Mouse (Mus musculus) spleen, adult 18-20 months (tissue): ENCODE results near the gene Gm16427.
"Not testable (repeated sequence)": the region's sequence is repeated elsewhere in the genome, so short reads cannot be mapped to it uniquely, and the experiment has no call there.

Experiments
- DNase-seq, 2 experiments: peaks; one replicate each; pipeline ENCODE4 v3.0.0; 2022; ENCODE audit warnings: mixed read lengths in 2 of 2

The Gm16427 gene

DNA sequence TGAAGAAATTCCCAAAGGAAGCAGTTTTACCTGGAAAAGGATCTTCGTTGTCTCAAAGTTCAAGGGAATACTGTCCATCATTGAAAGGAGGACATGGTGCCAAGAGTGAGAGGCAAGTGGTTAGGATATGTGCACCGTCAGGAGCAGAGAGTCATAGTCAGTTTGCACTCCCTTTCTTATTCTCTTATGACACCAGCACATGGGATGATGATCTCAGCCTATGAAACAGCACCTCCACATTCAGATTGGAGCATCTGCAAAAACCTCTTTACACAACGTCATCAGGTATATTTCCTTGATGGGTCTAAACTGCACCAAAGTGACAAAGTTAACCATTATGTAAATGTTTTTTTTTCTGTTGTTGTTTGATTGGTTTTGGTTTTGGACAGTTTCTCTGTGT is at the start of gene Gm16427:
TSS of gene Gm16427 (minus strand) at position 101 of the 400 bp plus-strand sequence.
- DNase-seq: not testable (repeated sequence)
